Mouse (Mus musculus): ENCODE results near the gene Pdcd1lg2. TPM values are rescaled to one million over a fixed set of nuclear protein-coding genes. Genes with fewer than 3 reads are reported as not detected.
A peak's percentile ranks its signal among the peaks of the same experiment; 100 is the strongest.

Gene Pdcd1lg2
- polyA plus RNA-seq, 1 experiment = 1.8 TPM

GRCm38 (mm10) chr19:29368671-29369309, 41.9 kb upstream of the Pdcd1lg2 start:
- H3K27ac ChIP-seq (ENCODE audit: insufficient read depth, low read depth, low read length) = no peak overlapping the region; the same call in 1 of the 2 replicates
- peaks cover 15% of the 10 kb centered on the region for H3K4me1 ChIP-seq (ENCODE audit: control insufficient read depth, insufficient read depth, low read length)
- TF ChIP-seq CTCF (IDR thresholded peaks at IDR 0.05; ENCODE audit: low read depth, low read length) (no peak), POLR2A (IDR thresholded peaks at IDR 0.05; ENCODE audit: borderline replicate concordance, low read depth, low read length) (no peak)
- peak overlapping the region; percentile 21; the same call in 1 of the 2 replicates for H3K4me3 ChIP-seq (ENCODE audit: insufficient read depth, low read length)

- TF ChIP-seq CTCF (IDR thresholded peaks at IDR 0.05; ENCODE audit: low read depth, low read length) (no peak), POLR2A (IDR thresholded peaks at IDR 0.05; ENCODE audit: borderline replicate concordance, low read depth, low read length) (no peak)
- peaks cover 9% of the 10 kb centered on the region for H3K4me1 ChIP-seq (ENCODE audit: control insufficient read depth, insufficient read depth, low read length)
- no peak overlapping the region for H3K4me3 ChIP-seq (ENCODE audit: insufficient read depth, low read length)
- H3K27ac ChIP-seq (ENCODE audit: insufficient read depth, low read depth, low read length) = no peak overlapping the region
Measured at GRCm38 (mm10) chr19:29370112-29370511, 40.6 kb upstream of the Pdcd1lg2 start.

- Histone ChIP-seq H3K4me1 (ENCODE audit: control insufficient read depth, insufficient read depth, low read length) (peaks cover 9% of the 10 kb centered on the region), H3K4me3 (ENCODE audit: insufficient read depth, low read length) (no peak overlapping the region)
- TF ChIP-seq CTCF (IDR thresholded peaks at IDR 0.05; ENCODE audit: low read depth, low read length) (no peak; the same call in 1 of the 2 replicates), POLR2A (IDR thresholded peaks at IDR 0.05; ENCODE audit: borderline replicate concordance, low read depth, low read length) (no peak)
Measured at GRCm38 (mm10) chr19:29370545-29371283, 40.0 kb upstream of the Pdcd1lg2 start.

GRCm38 (mm10) chr19:29371284-29372081, 39.2 kb upstream of the Pdcd1lg2 start:
- Histone ChIP-seq H3K4me3 (ENCODE audit: insufficient read depth, low read length) (peak overlapping the region; percentile 70), H3K4me1 (ENCODE audit: control insufficient read depth, insufficient read depth, low read length) (peaks cover 5% of the 10 kb centered on the region), H3K27ac (ENCODE audit: insufficient read depth, low read depth, low read length) (no peak overlapping the region; the same call in 1 of the 2 replicates)
- TF ChIP-seq CTCF (IDR thresholded peaks at IDR 0.05; ENCODE audit: low read depth, low read length) = no peak
- no peak for TF ChIP-seq POLR2A (IDR thresholded peaks at IDR 0.05; ENCODE audit: borderline replicate concordance, low read depth, low read length)

More at GRCm38 (mm10) chr19:29370545-29371283, 40.0 kb upstream of the Pdcd1lg2 start:
- no peak overlapping the region for H3K27ac ChIP-seq (ENCODE audit: insufficient read depth, low read depth, low read length)

- Histone ChIP-seq H3K27ac (ENCODE audit: insufficient read depth, low read depth, low read length) (peak overlapping the region; percentile 47), H3K4me1 (ENCODE audit: control insufficient read depth, insufficient read depth, low read length) (peaks cover 5% of the 10 kb centered on the region), H3K4me3 (ENCODE audit: insufficient read depth, low read length) (peak overlapping the region; percentile 70)
- TF ChIP-seq POLR2A (IDR thresholded peaks at IDR 0.05; ENCODE audit: borderline replicate concordance, low read depth, low read length) (no peak), CTCF (IDR thresholded peaks at IDR 0.05; ENCODE audit: low read depth, low read length) (no peak)
Measured at GRCm38 (mm10) chr19:29372138-29372537, 38.6 kb upstream of the Pdcd1lg2 start.

- Histone ChIP-seq H3K4me1 (ENCODE audit: control insufficient read depth, insufficient read depth, low read length) (peaks cover 5% of the 10 kb centered on the region), H3K27ac (ENCODE audit: insufficient read depth, low read depth, low read length) (no peak overlapping the region), H3K4me3 (ENCODE audit: insufficient read depth, low read length) (no peak overlapping the region)
- TF ChIP-seq CTCF (IDR thresholded peaks at IDR 0.05; ENCODE audit: low read depth, low read length) (no peak), POLR2A (IDR thresholded peaks at IDR 0.05; ENCODE audit: borderline replicate concordance, low read depth, low read length) (no peak)
Measured at GRCm38 (mm10) chr19:29372621-29373020, 38.1 kb upstream of the Pdcd1lg2 start.

GRCm38 (mm10) chr19:29373438-29373837, 37.3 kb upstream of the Pdcd1lg2 start:
- Histone ChIP-seq H3K27ac (ENCODE audit: insufficient read depth, low read depth, low read length) (no peak overlapping the region), H3K4me3 (ENCODE audit: insufficient read depth, low read length) (no peak overlapping the region), H3K4me1 (ENCODE audit: control insufficient read depth, insufficient read depth, low read length) (peaks cover 5% of the 10 kb centered on the region)
- no peak for TF ChIP-seq POLR2A (IDR thresholded peaks at IDR 0.05; ENCODE audit: borderline replicate concordance, low read depth, low read length)
- no peak for TF ChIP-seq CTCF (IDR thresholded peaks at IDR 0.05; ENCODE audit: low read depth, low read length)

GRCm38 (mm10) chr19:29374947-29375346, 35.8 kb upstream of the Pdcd1lg2 start:
- TF ChIP-seq POLR2A (IDR thresholded peaks at IDR 0.05; ENCODE audit: borderline replicate concordance, low read depth, low read length) = no peak
- TF ChIP-seq CTCF (IDR thresholded peaks at IDR 0.05; ENCODE audit: low read depth, low read length) = no peak
- H3K4me3 ChIP-seq (ENCODE audit: insufficient read depth, low read length) = no peak overlapping the region
- H3K27ac ChIP-seq (ENCODE audit: insufficient read depth, low read depth, low read length) = no peak overlapping the region
- H3K4me1 ChIP-seq (ENCODE audit: control insufficient read depth, insufficient read depth, low read length) = no peaks in the 10 kb centered on the region; the same call in none of the 2 replicates

- TF ChIP-seq POLR2A (IDR thresholded peaks at IDR 0.05; ENCODE audit: borderline replicate concordance, low read depth, low read length) (no peak), CTCF (IDR thresholded peaks at IDR 0.05; ENCODE audit: low read depth, low read length) (no peak)
- H3K4me1 ChIP-seq (ENCODE audit: control insufficient read depth, insufficient read depth, low read length) = peaks cover 3% of the 10 kb centered on the region; the same call in 1 of the 2 replicates
- no peak overlapping the region for H3K27ac ChIP-seq (ENCODE audit: insufficient read depth, low read depth, low read length)
- no peak overlapping the region for H3K4me3 ChIP-seq (ENCODE audit: insufficient read depth, low read length)
Measured at GRCm38 (mm10) chr19:29376382-29376781, 34.3 kb upstream of the Pdcd1lg2 start.

All from bone marrow macrophage, adult 2 months (primary cell).